Mouse (Mus musculus): Measurements from ENCODE around the gene Epas1. TPM values are rescaled to one million over a fixed set of nuclear protein-coding genes. Genes with fewer than 3 reads are reported as not detected.

The Epas1 gene
- polyA plus RNA-seq, 1 experiment from 2014 or later: 2.8 TPM

- DNase-seq (ENCODE audit: low read depth, low spot score) (no peak), ATAC-seq (no peak)
- no peaks in the 10 kb centered on the region for H3K27me3 ChIP-seq
- ChIA-PET CTCF (no interaction called here), POLR2A (no interaction called here)
- no peak for TF ChIP-seq CTCF (IDR thresholded peaks at IDR 0.05)
- in situ Hi-C loops (cut with MboI; ENCODE audit: low pct_unique_long_range_greater_than_20kb): no loop called here
Observed at GRCm38 (mm10) chr17:86788316-86788715, 34.8 kb downstream of the Epas1 start.

- ChIA-PET CTCF (no interaction called here), POLR2A (no interaction called here)
- ATAC-seq (no peak), DNase-seq (ENCODE audit: low read depth, low spot score) (no peak)
- no peaks in the 10 kb centered on the region for H3K27me3 ChIP-seq
- in situ Hi-C loops (cut with MboI; ENCODE audit: low pct_unique_long_range_greater_than_20kb): no loop called here
- no peak for TF ChIP-seq CTCF (IDR thresholded peaks at IDR 0.05)
Observed at GRCm38 (mm10) chr17:86791925-86792324, 38.4 kb downstream of the Epas1 start.

GRCm38 (mm10) chr17:86795773-86796172 lies 42.3 kb downstream of the Epas1 start:
- ATAC-seq (no peak), DNase-seq (ENCODE audit: low read depth, low spot score) (no peak)
- no peak for TF ChIP-seq CTCF (IDR thresholded peaks at IDR 0.05)
- CTCF ChIA-PET: interaction anchor here (1.0 kb wide), 1 partner anchor 10 kb away, joined by 3 read pairs; no protein-coding TSS in a partner anchor
- in situ Hi-C loops (cut with MboI; ENCODE audit: low pct_unique_long_range_greater_than_20kb): no loop called here
- POLR2A ChIA-PET: interaction anchor here (0.9 kb wide), 1 partner anchor 11 kb away, joined by 3 read pairs; no protein-coding TSS in a partner anchor
- H3K27me3 ChIP-seq: no peaks in the 10 kb centered on the region

GRCm38 (mm10) chr17:86797031-86797430 lies 43.5 kb downstream of the Epas1 start:
- DNase-seq (ENCODE audit: low read depth, low spot score): no peak
- in situ Hi-C loops (cut with MboI; ENCODE audit: low pct_unique_long_range_greater_than_20kb): no loop called here
- ChIA-PET CTCF (no interaction called here), POLR2A (no interaction called here)
- H3K27me3 ChIP-seq: no peaks in the 10 kb centered on the region
- no peak for TF ChIP-seq CTCF (IDR thresholded peaks at IDR 0.05)
- no peak for ATAC-seq

GRCm38 (mm10) chr17:86798460-86798859 lies 45.0 kb downstream of the Epas1 start:
- no peak for ATAC-seq
- in situ Hi-C loops (cut with MboI; ENCODE audit: low pct_unique_long_range_greater_than_20kb): no loop called here
- CTCF ChIA-PET: no interaction called here

GRCm38 (mm10) chr17:86798951-86799350 lies 45.5 kb downstream of the Epas1 start:
- ATAC-seq: no peak
- TF ChIP-seq CTCF (IDR thresholded peaks at IDR 0.05): no peak

More at GRCm38 (mm10) chr17:86798460-86798859, 45.0 kb downstream of the Epas1 start:
- no peaks in the 10 kb centered on the region for H3K27me3 ChIP-seq
- TF ChIP-seq CTCF (IDR thresholded peaks at IDR 0.05): no peak
- no peak for DNase-seq (ENCODE audit: low read depth, low spot score)
- POLR2A ChIA-PET: no interaction called here

GRCm38 (mm10) chr17:86800535-86800934 lies 47.0 kb downstream of the Epas1 start:
- ChIA-PET CTCF (no interaction called here), POLR2A (no interaction called here)
- no peak for ATAC-seq
- DNase-seq (ENCODE audit: low read depth, low spot score): no peak
- in situ Hi-C loops (cut with MboI; ENCODE audit: low pct_unique_long_range_greater_than_20kb): no loop called here
- H3K27me3 ChIP-seq: no peaks in the 10 kb centered on the region
- TF ChIP-seq CTCF (IDR thresholded peaks at IDR 0.05): no peak

More at GRCm38 (mm10) chr17:86798951-86799350, 45.5 kb downstream of the Epas1 start:
- DNase-seq (ENCODE audit: low read depth, low spot score): no peak
- in situ Hi-C loops (cut with MboI; ENCODE audit: low pct_unique_long_range_greater_than_20kb): no loop called here
- POLR2A ChIA-PET: no interaction called here
- CTCF ChIA-PET: no interaction called here
- H3K27me3 ChIP-seq: no peaks in the 10 kb centered on the region

GRCm38 (mm10) chr17:86801213-86801815 lies 47.8 kb downstream of the Epas1 start:
- DNase-seq (ENCODE audit: low read depth, low spot score) (no peak), ATAC-seq (no peak)
- in situ Hi-C loops (cut with MboI; ENCODE audit: low pct_unique_long_range_greater_than_20kb): no loop called here
- ChIA-PET POLR2A (no interaction called here), CTCF (no interaction called here)
- H3K27me3 ChIP-seq: no peaks in the 10 kb centered on the region
- TF ChIP-seq CTCF (IDR thresholded peaks at IDR 0.05): no peak

GRCm38 (mm10) chr17:86801876-86802275 lies 48.4 kb downstream of the Epas1 start:
- DNase-seq (ENCODE audit: low read depth, low spot score) (no peak), ATAC-seq (no peak)
- no peak for TF ChIP-seq CTCF (IDR thresholded peaks at IDR 0.05)
- in situ Hi-C loops (cut with MboI; ENCODE audit: low pct_unique_long_range_greater_than_20kb): no loop called here
- POLR2A ChIA-PET: no interaction called here
- CTCF ChIA-PET: no interaction called here
- H3K27me3 ChIP-seq: no peaks in the 10 kb centered on the region

- H3K27me3 ChIP-seq: no peaks in the 10 kb centered on the region
- POLR2A ChIA-PET: no interaction called here
- in situ Hi-C loops (cut with MboI; ENCODE audit: low pct_unique_long_range_greater_than_20kb): no loop called here
- TF ChIP-seq CTCF (IDR thresholded peaks at IDR 0.05): no peak
- no peak for DNase-seq (ENCODE audit: low read depth, low spot score)
- ATAC-seq: no peak
- CTCF ChIA-PET: no interaction called here
Observed at GRCm38 (mm10) chr17:86802351-86802985, 49.0 kb downstream of the Epas1 start.

GRCm38 (mm10) chr17:86803147-86803546 lies 49.6 kb downstream of the Epas1 start:
- no peak for TF ChIP-seq CTCF (IDR thresholded peaks at IDR 0.05)
- H3K27me3 ChIP-seq: no peaks in the 10 kb centered on the region
- no peak for DNase-seq (ENCODE audit: low read depth, low spot score)
- ATAC-seq: no peak
- in situ Hi-C loops (cut with MboI; ENCODE audit: low pct_unique_long_range_greater_than_20kb): no loop called here
- CTCF ChIA-PET: interaction anchor here (0.7 kb wide), 1 partner anchor 9 kb away, joined by 3 read pairs; no protein-coding TSS in a partner anchor
- POLR2A ChIA-PET: no interaction called here
